Mouse (Mus musculus): ENCODE data around the gene Nsun4.

- TF ChIP-seq CTCF (IDR thresholded peaks at IDR 0.05; ENCODE audit: low read depth) (no peak), EP300 (IDR thresholded peaks at IDR 0.05; ENCODE audit: low read depth) (no peak)
Observed at GRCm38 (mm10) chr4:116076369-116077231, 22.9 kb upstream of the Nsun4 start.

All from liver, embryonic 14.5 days (tissue).